Mouse (Mus musculus): ENCODE measurements around the gene Sbk1. TPM values are rescaled to one million over a fixed set of nuclear protein-coding genes. Genes with fewer than 3 reads are reported as not detected.

The Sbk1 gene
- polyA plus RNA-seq, 1 experiment from 2014 or later, result 333 TPM

GRCm38 (mm10) chr7:126272770-126273311, 422 bp downstream of the Sbk1 start:
- H3K9ac ChIP-seq, result peak overlapping the region; percentile 98
- H3K4me2 ChIP-seq, result peak overlapping the region; percentile 95
- H3K36me3 ChIP-seq (replicated peaks), result no peaks in the 10 kb centered on the region; the same call in 1 of the 2 replicates
- H3K9me3 ChIP-seq, result no peaks in the 10 kb centered on the region
- WGBS, result under 1% methylated on average over 38 of the region's 38 CpGs
- peak overlapping the region; percentile 98 for H3K27ac ChIP-seq
- H3K4me1 ChIP-seq, result peaks cover 49% of the 10 kb centered on the region
- peak overlapping the region; percentile 79 for H3K4me3 ChIP-seq
- no peaks in the 10 kb centered on the region for H3K27me3 ChIP-seq (replicated peaks)
- ATAC-seq (replicated peaks), result peak; percentile 45

- Histone ChIP-seq H3K36me3 (replicated peaks) (no peaks in the 10 kb centered on the region; the same call in 1 of the 2 replicates), H3K27ac (peak overlapping the region; percentile 98), H3K4me1 (peaks cover 55% of the 10 kb centered on the region), H3K4me2 (peak overlapping the region; percentile 95), H3K27me3 (replicated peaks) (no peaks in the 10 kb centered on the region), H3K9me3 (no peaks in the 10 kb centered on the region), H3K4me3 (peak overlapping the region; percentile 79), H3K9ac (peak overlapping the region; percentile 98)
- 4% methylated on average over 11 of the region's 11 CpGs for WGBS
- no peak for ATAC-seq (replicated peaks)
These were observed 1.1 kb downstream of the Sbk1 start for GRCm38 (mm10) chr7:126273351-126274042.

- Histone ChIP-seq H3K36me3 (replicated peaks) (no peaks in the 10 kb centered on the region; the same call in 1 of the 2 replicates), H3K9me3 (no peaks in the 10 kb centered on the region), H3K27me3 (replicated peaks) (no peaks in the 10 kb centered on the region), H3K4me2 (peak overlapping the region; percentile 95), H3K4me1 (peaks cover 62% of the 10 kb centered on the region), H3K27ac (peak overlapping the region; percentile 98), H3K9ac (peak overlapping the region; percentile 98), H3K4me3 (peak overlapping the region; percentile 79)
- no peak for ATAC-seq (replicated peaks)
- 5% methylated on average over 3 of the region's 3 CpGs for whole genome bisulfite sequencing
These were observed 1.7 kb downstream of the Sbk1 start for GRCm38 (mm10) chr7:126274137-126274536.

GRCm38 (mm10) chr7:126274626-126275025, 2.2 kb downstream of the Sbk1 start:
- H3K4me1 ChIP-seq, result peaks cover 66% of the 10 kb centered on the region
- no peaks in the 10 kb centered on the region for H3K9me3 ChIP-seq
- H3K9ac ChIP-seq, result peak overlapping the region; percentile 98
- H3K4me2 ChIP-seq, result peak overlapping the region; percentile 95
- 3% methylated on average over 4 of the region's 4 CpGs for WGBS
- H3K36me3 ChIP-seq (replicated peaks), result peaks cover under 1% of the 10 kb centered on the region; the same call in 1 of the 2 replicates
- H3K4me3 ChIP-seq, result peak overlapping the region; percentile 79
- peak overlapping the region; percentile 98 for H3K27ac ChIP-seq
- no peak for ATAC-seq (replicated peaks)
- H3K27me3 ChIP-seq (replicated peaks), result no peaks in the 10 kb centered on the region

GRCm38 (mm10) chr7:126275711-126276110, 3.3 kb downstream of the Sbk1 start:
- Histone ChIP-seq H3K9me3 (no peaks in the 10 kb centered on the region), H3K27ac (no peak overlapping the region), H3K4me2 (peak overlapping the region; percentile 95), H3K4me1 (peaks cover 74% of the 10 kb centered on the region), H3K4me3 (peak overlapping the region; percentile 79), H3K9ac (peak overlapping the region; percentile 98), H3K36me3 (replicated peaks) (peaks cover 3% of the 10 kb centered on the region; the same call in 1 of the 2 replicates), H3K27me3 (replicated peaks) (no peaks in the 10 kb centered on the region)
- no peak for ATAC-seq (replicated peaks)
- 94% methylated on average over 5 of the region's 5 CpGs for WGBS

- Histone ChIP-seq H3K27me3 (replicated peaks) (no peaks in the 10 kb centered on the region), H3K4me2 (peak overlapping the region; percentile 95), H3K9me3 (no peaks in the 10 kb centered on the region), H3K4me1 (peaks cover 74% of the 10 kb centered on the region), H3K27ac (no peak overlapping the region), H3K4me3 (peak overlapping the region; percentile 79), H3K36me3 (replicated peaks) (peaks cover 4% of the 10 kb centered on the region), H3K9ac (peak overlapping the region; percentile 98)
- 37% methylated on average over 6 of the region's 6 CpGs for WGBS
- ATAC-seq (replicated peaks), result no peak
These were observed 3.9 kb downstream of the Sbk1 start for GRCm38 (mm10) chr7:126276297-126276696.

GRCm38 (mm10) chr7:126277536-126278295, 5.3 kb downstream of the Sbk1 start:
- H3K9ac ChIP-seq, result peak overlapping the region; percentile 98; the same call in 1 of the 2 replicates
- ATAC-seq (replicated peaks), result no peak
- no peaks in the 10 kb centered on the region for H3K27me3 ChIP-seq (replicated peaks)
- H3K9me3 ChIP-seq, result no peaks in the 10 kb centered on the region
- H3K4me3 ChIP-seq, result peak overlapping the region; percentile 79
- peaks cover 12% of the 10 kb centered on the region for H3K36me3 ChIP-seq (replicated peaks)
- H3K4me1 ChIP-seq, result peaks cover 77% of the 10 kb centered on the region
- H3K27ac ChIP-seq, result no peak overlapping the region
- H3K4me2 ChIP-seq, result peak overlapping the region; percentile 95
- WGBS, result 33% methylated on average over 22 of the region's 22 CpGs

GRCm38 (mm10) chr7:126278799-126279198, 6.4 kb downstream of the Sbk1 start:
- H3K4me2 ChIP-seq, result peak overlapping the region; percentile 95; the same call in 1 of the 2 replicates
- H3K9me3 ChIP-seq, result no peaks in the 10 kb centered on the region
- no peak overlapping the region for H3K4me3 ChIP-seq
- no peak overlapping the region for H3K27ac ChIP-seq
- H3K4me1 ChIP-seq, result peaks cover 81% of the 10 kb centered on the region
- H3K9ac ChIP-seq, result no peak overlapping the region
- peaks cover 15% of the 10 kb centered on the region for H3K36me3 ChIP-seq (replicated peaks)
- ATAC-seq (replicated peaks), result no peak
- no peaks in the 10 kb centered on the region for H3K27me3 ChIP-seq (replicated peaks)
- 85% methylated on average over 5 of the region's 5 CpGs for WGBS

- H3K27ac ChIP-seq, result no peak overlapping the region
- H3K9ac ChIP-seq, result no peak overlapping the region; the same call in 1 of the 2 replicates
- H3K4me2 ChIP-seq, result no peak overlapping the region
- H3K9me3 ChIP-seq, result no peaks in the 10 kb centered on the region
- WGBS, result 73% methylated on average over 8 of the region's 8 CpGs
- H3K27me3 ChIP-seq (replicated peaks), result no peaks in the 10 kb centered on the region
- H3K4me1 ChIP-seq, result peaks cover 84% of the 10 kb centered on the region
- no peak for ATAC-seq (replicated peaks)
- H3K4me3 ChIP-seq, result no peak overlapping the region
- peaks cover 21% of the 10 kb centered on the region for H3K36me3 ChIP-seq (replicated peaks)
These were observed 7.5 kb downstream of the Sbk1 start for GRCm38 (mm10) chr7:126279774-126280482.

GRCm38 (mm10) chr7:126280696-126281095, 8.3 kb downstream of the Sbk1 start:
- H3K27me3 ChIP-seq (replicated peaks), result no peaks in the 10 kb centered on the region
- no peak overlapping the region for H3K27ac ChIP-seq
- no peak for ATAC-seq (replicated peaks)
- no peak overlapping the region for H3K9ac ChIP-seq
- H3K4me1 ChIP-seq, result peaks cover 84% of the 10 kb centered on the region
- no peak overlapping the region for H3K4me2 ChIP-seq
- 74% methylated on average over 6 of the region's 6 CpGs for WGBS
- no peak overlapping the region for H3K4me3 ChIP-seq
- peaks cover 21% of the 10 kb centered on the region for H3K36me3 ChIP-seq (replicated peaks)
- H3K9me3 ChIP-seq, result no peaks in the 10 kb centered on the region

GRCm38 (mm10) chr7:126281876-126282682, 9.7 kb downstream of the Sbk1 start:
- Histone ChIP-seq H3K27ac (no peak overlapping the region), H3K4me3 (no peak overlapping the region), H3K36me3 (replicated peaks) (peaks cover 21% of the 10 kb centered on the region), H3K9ac (no peak overlapping the region), H3K4me1 (peaks cover 84% of the 10 kb centered on the region), H3K27me3 (replicated peaks) (no peaks in the 10 kb centered on the region), H3K4me2 (no peak overlapping the region), H3K9me3 (no peaks in the 10 kb centered on the region)
- WGBS, result 83% methylated on average over 16 of the region's 16 CpGs
- ATAC-seq (replicated peaks), result no peak
